Mouse (Mus musculus) hindbrain, postnatal 0 days (tissue): ENCODE measurements at regions not wholly inside any gene's neighbourhood (a gene's known extent, or its start where the extent isn't known, plus 50 kb on each side); places are given as distances from the start of the nearest gene placed in this dataset.

Experiments used
- ATAC-seq: fragments of 200-750 bp; cut with Nextera tagmentation; 2 replicates; pipeline ENCODE4 v1.8.0; 2017; ENCODE audit warnings: mild to moderate bottlenecking, moderate TSS enrichment, moderate library complexity
- DNase-seq: peaks from one replicate; pipeline ENCODE4 v3.0.0-alpha.2; 2015; ENCODE audit warnings: low spot score
- H3K27ac ChIP-seq: fragments of 300-500 bp; sonication (generic); 2 replicates; pipeline ENCODE4 v1.5.1; 2014; ENCODE audit warnings: mild to moderate bottlenecking
- H3K27me3 ChIP-seq: fragments of 300-500 bp; sonication (generic); 2 replicates; pipeline ENCODE4 v1.6.1; 2014; ENCODE audit warnings: low read length, mixed read lengths; ENCODE audit not compliant: insufficient read depth
- H3K36me3 ChIP-seq: fragments of 300-500 bp; sonication (generic); 2 replicates; pipeline ENCODE4 v1.6.1; 2014; ENCODE audit warnings: low read length, mixed read lengths; ENCODE audit not compliant: insufficient read depth
- H3K4me1 ChIP-seq: fragments of 300-500 bp; sonication (generic); 2 replicates; pipeline ENCODE4 v1.6.1; 2014; ENCODE audit warnings: antibody characterized with exemption, low read length, mixed read lengths; ENCODE audit not compliant: insufficient read depth
- H3K4me2 ChIP-seq: fragments of 300-500 bp; sonication (generic); 2 replicates; pipeline ENCODE4 v1.6.1; 2014; ENCODE audit warnings: low read depth, mild to moderate bottlenecking, low read length, moderate library complexity, mixed read lengths
- H3K4me3 ChIP-seq: fragments of 300-500 bp; sonication (generic); 2 replicates; pipeline ENCODE4 v1.5.1; 2014; ENCODE audit warnings: low read length
- H3K9ac ChIP-seq: fragments of 300-500 bp; sonication (generic); replicated peaks from 2 replicates; pipeline ENCODE4 v1.6.1; 2014; ENCODE audit warnings: mild to moderate bottlenecking, low read length, moderate library complexity, mixed read lengths
- H3K9me3 ChIP-seq: fragments of 300-500 bp; sonication (generic); 2 replicates; pipeline ENCODE4 v1.6.1; 2016; ENCODE audit warnings: low read length, mixed read lengths
- CTCF ChIP-seq: IDR thresholded peaks from 2 replicates; pipeline ENCODE4 v1.5.1; 2016; ENCODE audit warnings: antibody characterized with exemption, control low read depth, low read depth
- WGBS: fragments of 180-500 bp; shearing (Covaris S2); extraction: QIAGEN DNeasy Blood & Tissue Kit; methylation state at CpG from one replicate; pipeline ENCODE4 v1.1.7; 2014; 5-methylcytosine and 5-hydroxymethylcytosine counted together

GRCm38 (mm10) chr4:54282934-54283333 is 457.1 kb downstream of the Tmem38b start:
- Histone ChIP-seq H3K4me1 (no peaks in the 10 kb centered on the region), H3K36me3 (no peaks in the 10 kb centered on the region), H3K4me2 (no peak overlapping the region), H3K27ac (no peak overlapping the region), H3K4me3 (no peak overlapping the region), H3K27me3 (no peaks in the 10 kb centered on the region), H3K9me3 (no peaks in the 10 kb centered on the region), H3K9ac (no peak overlapping the region)
- TF ChIP-seq CTCF: no peak
- DNase-seq (no peak), ATAC-seq (no peak)
- WGBS: 96% methylated on average over 13 of the region's 13 CpGs

DNA sequence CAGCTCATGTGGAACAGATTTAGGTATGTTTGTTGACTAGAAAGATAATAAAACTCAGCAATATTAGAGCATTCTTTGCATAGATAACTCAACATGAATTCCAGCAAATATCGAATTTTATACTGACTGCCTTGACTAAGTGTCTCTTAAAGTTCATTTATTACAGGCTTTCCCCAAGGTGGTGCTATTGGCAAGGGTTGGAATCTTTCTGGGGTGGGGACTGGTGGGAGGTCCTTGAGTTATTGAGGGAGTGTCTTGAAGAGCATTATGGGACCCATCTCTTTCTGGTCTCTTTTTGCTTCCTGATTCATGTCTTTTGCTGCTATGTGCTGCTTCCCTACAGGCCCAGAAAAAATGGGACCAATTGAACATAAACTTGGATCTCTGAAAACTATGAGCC is 488.0 kb downstream of the Tmem38b start:
- 71% methylated on average over 1 of the region's 1 CpGs for WGBS
- no peak overlapping the region for H3K9ac ChIP-seq
- no peaks in the 10 kb centered on the region for H3K4me1 ChIP-seq
- DNase-seq (no peak), ATAC-seq (no peak)
- H3K4me3 ChIP-seq: no peak overlapping the region
- H3K9me3 ChIP-seq: no peaks in the 10 kb centered on the region
- H3K4me2 ChIP-seq: no peak overlapping the region
- H3K27ac ChIP-seq: no peak overlapping the region
- no peaks in the 10 kb centered on the region for H3K36me3 ChIP-seq
- peak; percentile 30; the same call in 1 of the 2 replicates for TF ChIP-seq CTCF
- H3K27me3 ChIP-seq: no peaks in the 10 kb centered on the region

DNA sequence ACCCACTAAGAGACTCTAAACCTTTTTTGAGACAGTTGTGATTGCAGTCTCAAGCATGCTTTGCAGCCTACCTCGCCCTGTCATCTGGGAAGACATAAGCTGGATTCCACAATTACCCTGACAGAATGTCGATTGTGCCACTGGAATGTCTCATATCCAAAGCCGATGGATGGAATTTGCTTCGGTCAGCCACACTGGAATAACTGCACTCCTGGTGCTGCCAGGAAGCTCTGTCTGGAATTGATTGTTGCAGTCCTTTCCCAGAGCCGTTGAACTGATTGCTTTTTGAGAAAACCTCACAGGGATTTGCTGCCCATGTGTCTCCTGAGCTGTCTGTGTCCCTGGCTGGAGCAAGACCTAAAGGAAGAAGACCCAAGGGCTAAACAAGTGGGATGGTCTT is 499.0 kb downstream of the Tmem38b start:
- no peak overlapping the region for H3K4me2 ChIP-seq
- H3K9me3 ChIP-seq: no peaks in the 10 kb centered on the region
- H3K9ac ChIP-seq: no peak overlapping the region
- H3K27ac ChIP-seq: no peak overlapping the region
- H3K4me1 ChIP-seq: no peaks in the 10 kb centered on the region
- no peak for TF ChIP-seq CTCF
- no peaks in the 10 kb centered on the region for H3K36me3 ChIP-seq
- DNase-seq: no peak
- no peak for ATAC-seq
- H3K27me3 ChIP-seq: no peaks in the 10 kb centered on the region
- H3K4me3 ChIP-seq: no peak overlapping the region
- WGBS: 58% methylated on average over 5 of the region's 5 CpGs

GRCm38 (mm10) chr4:54328273-54328672 is 502.4 kb downstream of the Tmem38b start:
- H3K27ac ChIP-seq: no peak overlapping the region
- 50% methylated on average over 5 of the region's 5 CpGs for WGBS
- H3K4me1 ChIP-seq: peaks cover 13% of the 10 kb centered on the region
- no peak overlapping the region for H3K4me3 ChIP-seq
- no peak for ATAC-seq
- no peaks in the 10 kb centered on the region for H3K27me3 ChIP-seq
- H3K9me3 ChIP-seq: no peaks in the 10 kb centered on the region
- no peak for DNase-seq
- H3K4me2 ChIP-seq: no peak overlapping the region
- no peak for TF ChIP-seq CTCF
- no peak overlapping the region for H3K9ac ChIP-seq
- no peaks in the 10 kb centered on the region for H3K36me3 ChIP-seq

GRCm38 (mm10) chr4:54328711-54329427 is 503.0 kb downstream of the Tmem38b start:
- Histone ChIP-seq H3K36me3 (no peaks in the 10 kb centered on the region), H3K27me3 (no peaks in the 10 kb centered on the region), H3K27ac (no peak overlapping the region), H3K4me3 (no peak overlapping the region), H3K9me3 (no peaks in the 10 kb centered on the region), H3K4me1 (peaks cover 13% of the 10 kb centered on the region), H3K9ac (no peak overlapping the region), H3K4me2 (peak overlapping the region; percentile 38)
- peak; percentile 63 for TF ChIP-seq CTCF
- peak; percentile 74 for ATAC-seq
- peak; percentile 70 for DNase-seq
- WGBS: 37% methylated on average over 17 of the region's 17 CpGs

GRCm38 (mm10) chr4:54330686-54331085 is 504.8 kb downstream of the Tmem38b start:
- Histone ChIP-seq H3K9me3 (no peaks in the 10 kb centered on the region), H3K27ac (no peak overlapping the region), H3K4me3 (no peak overlapping the region), H3K4me2 (no peak overlapping the region), H3K36me3 (no peaks in the 10 kb centered on the region), H3K9ac (no peak overlapping the region), H3K27me3 (no peaks in the 10 kb centered on the region), H3K4me1 (peaks cover 13% of the 10 kb centered on the region)
- DNase-seq (peak; percentile 56), ATAC-seq (no peak)
- WGBS: 69% methylated on average over 3 of the region's 3 CpGs
- peak; percentile 33; the same call in 1 of the 2 replicates for TF ChIP-seq CTCF

DNA sequence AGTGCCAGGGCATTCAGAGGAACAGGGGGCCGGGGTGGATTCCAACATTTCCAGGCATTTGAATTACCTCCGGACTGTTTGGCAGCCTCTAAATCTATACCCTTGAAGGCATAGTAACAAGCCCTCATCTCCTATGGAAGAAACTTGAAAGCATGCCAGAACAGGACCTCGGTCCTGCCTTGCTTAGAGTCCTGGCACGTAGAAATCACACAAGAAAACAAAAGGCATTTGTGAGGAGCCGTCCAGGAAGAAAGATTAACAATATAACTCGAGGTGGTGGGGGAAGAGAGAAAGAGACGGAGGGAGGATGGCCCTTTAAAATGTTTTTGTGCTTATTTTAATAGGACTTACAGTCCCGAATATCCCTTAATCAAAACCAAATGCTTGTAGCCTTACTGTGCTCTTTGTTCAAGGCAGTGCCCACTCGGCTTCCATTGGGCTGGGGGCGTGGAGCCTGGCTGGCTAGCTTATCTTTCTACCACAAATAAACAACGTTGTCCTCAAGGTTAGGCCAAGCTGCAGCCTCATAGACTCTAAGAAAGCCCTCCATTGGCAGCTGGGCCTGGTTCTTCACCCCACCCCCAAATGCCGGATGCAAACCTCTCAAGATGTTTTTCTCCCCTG is 505.9 kb downstream of the Tmem38b start:
- Histone ChIP-seq H3K9me3 (no peaks in the 10 kb centered on the region), H3K27ac (no peak overlapping the region), H3K4me3 (no peak overlapping the region), H3K4me2 (peak overlapping the region; percentile 31), H3K9ac (no peak overlapping the region), H3K4me1 (peaks cover 13% of the 10 kb centered on the region), H3K36me3 (no peaks in the 10 kb centered on the region), H3K27me3 (no peaks in the 10 kb centered on the region)
- WGBS: 26% methylated on average over 12 of the region's 12 CpGs
- DNase-seq (no peak), ATAC-seq (no peak)
- TF ChIP-seq CTCF: no peak
